Mouse (Mus musculus) heart, adult 9 months (tissue): ENCODE data around the gene Slk.

Experiments used
- DNase-seq, 2 experiments: peaks; one replicate each; pipeline ENCODE4 v3.0.0; 2022; ENCODE audit warnings: low spot score in 2 of 2

Slk gene

DNA sequence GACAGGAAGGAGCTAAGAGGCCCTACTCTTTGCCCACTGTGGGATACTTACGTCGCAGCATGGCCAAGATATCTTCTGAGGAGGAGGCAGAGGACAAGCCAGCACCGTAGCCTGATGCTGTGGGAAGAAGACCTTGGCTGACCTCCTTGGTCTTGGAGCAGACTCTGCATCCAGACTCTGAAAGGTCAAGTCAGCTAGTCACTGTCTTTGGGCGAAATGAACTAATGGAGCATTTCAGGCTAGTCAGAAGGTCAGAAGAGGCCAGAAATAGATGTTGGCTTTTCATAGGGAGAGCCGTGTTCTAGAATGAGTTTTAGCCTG is 71.6 kb downstream of the Slk start:
- no peak for DNase-seq

DNA sequence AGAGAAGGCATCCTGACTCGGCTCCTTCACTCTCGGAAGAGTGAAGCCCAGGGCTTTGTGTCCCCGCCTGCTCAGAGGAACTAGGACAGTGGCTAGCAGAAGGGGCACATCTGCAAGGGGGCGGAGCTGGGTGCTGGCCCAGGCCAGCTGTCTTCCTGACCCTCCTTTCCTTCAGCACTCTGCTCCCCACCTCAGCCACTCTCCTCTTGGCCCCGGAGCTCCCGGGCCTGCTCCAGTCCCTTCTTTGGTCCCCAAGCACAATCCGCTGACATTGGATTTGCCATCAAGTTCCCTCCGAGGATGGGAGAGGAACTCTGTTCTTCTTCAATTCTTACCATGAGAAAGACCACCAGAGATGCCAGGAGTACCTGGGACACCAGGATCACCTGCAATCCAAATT is 72.8 kb downstream of the Slk start:
- DNase-seq, result no peak

DNA sequence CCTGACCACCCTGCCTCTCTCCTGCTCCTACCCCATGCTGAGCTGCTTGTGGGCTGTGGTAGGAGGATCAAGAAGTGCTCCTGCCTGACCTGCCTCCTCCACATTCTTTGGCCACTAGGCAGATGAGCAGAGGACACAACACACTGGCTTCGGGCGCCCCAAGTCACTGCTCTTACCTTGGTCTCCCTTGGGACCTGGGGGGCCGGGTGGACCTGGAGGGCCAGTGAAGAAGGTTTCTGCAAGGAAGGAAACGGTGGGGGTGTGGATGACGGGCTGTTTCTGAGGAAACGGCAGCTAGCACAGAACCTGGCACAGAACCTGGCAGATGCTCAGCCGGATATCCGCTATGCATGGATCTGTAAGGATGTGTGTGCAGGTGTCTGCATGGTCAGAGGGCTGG is 73.7 kb downstream of the Slk start:
- no peak for DNase-seq

DNA sequence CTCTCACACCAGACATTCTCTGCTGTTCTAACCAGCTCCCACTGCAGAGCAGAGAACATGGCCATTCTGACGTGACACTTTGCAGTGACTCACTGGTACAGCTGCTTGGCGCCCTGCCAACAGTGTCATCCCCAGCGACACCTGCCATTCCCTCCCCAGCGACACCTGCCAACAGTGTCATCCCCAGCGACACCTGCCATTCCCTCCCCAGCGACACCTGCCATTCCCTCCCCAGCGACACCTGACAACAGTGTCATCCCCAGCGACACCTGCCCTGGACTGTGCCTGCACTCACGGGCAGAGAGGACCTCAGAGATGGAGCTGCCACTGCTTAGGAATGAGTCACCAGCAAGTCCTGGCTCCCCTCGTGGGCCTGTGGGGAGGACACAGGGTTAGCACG is 75.4 kb downstream of the Slk start:
- no peak for DNase-seq

DNA sequence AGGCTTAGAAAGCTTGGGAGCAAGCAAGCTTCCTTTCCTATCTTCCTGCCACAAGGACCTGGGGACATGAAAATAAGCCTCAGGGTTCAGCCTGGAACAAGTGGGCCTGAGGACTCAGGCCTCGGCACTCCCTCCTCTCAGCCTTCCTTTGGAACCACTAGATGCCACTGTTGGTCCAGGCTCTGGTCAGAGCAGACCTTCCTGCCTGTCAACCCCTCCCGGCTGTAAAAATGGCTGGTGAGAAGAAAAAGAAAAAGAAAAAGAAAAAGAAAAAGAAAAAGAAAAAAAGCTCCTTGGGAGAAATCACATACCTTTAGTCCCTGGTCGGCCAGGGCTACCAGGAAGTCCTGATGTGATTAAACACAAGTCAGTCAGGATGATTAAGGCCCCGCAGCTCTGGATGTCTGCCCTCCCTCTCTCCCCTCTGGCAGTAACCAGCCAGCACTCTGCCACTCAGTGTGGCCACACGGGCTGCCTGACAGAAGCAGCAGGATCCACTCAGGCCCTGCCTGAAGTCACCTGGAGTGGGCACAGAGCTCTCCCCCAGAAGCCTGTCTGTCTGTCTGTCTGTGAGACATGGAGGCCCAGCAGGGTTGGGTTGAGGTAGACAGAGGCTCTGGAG is 79.5 kb downstream of the Slk start:
- peak; percentile 51 to 56 for DNase-seq

DNA sequence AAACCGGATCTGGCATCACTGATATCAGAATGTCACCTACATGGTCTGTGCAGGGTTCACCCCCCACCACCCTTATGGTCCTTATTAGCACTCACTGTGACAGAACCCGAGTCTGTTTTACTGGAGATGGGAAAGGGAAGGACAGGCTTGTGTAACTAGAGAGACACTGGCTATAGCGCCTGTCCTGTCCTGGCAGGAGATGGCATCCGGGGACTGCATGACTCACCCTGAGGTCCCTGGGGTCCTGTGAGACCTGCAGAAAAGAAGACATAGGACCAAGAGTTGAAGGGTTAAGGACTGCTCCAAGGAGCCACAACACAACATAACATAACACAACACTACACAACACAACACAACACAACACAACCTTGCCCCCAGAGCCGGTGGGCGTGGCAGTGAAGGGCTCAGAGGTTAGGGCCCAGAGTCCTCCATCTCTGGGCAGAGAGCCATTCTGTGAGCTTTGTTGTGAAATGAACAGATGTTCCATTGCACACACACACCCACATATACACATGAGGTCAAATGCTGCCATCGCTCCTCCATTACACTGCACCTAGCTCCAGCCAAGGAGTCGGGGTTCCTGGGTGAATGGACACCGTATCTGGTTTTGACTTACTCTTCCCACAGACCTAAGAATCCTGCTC is 80.4 kb downstream of the Slk start:
- no peak for DNase-seq

DNA sequence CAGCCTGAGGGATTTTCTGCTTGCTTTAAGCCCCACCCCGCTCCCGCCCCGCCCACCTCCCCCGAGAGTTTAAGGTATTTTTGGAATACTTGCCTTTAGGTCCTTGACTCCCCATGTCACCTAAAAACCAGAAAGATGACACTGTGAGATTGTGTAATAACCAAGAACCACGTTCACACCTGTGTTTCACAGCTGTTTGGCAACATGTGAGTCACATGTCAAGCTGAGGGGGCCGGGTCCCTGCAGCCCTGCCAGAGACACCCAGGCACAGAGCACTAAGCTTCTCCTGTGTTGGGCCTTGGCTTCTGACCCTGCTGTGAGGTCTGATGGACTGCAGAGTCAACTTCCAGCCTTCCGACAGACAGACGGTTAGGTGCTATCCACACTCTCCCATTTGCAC is 88.1 kb downstream of the Slk start:
- no peak for DNase-seq

DNA sequence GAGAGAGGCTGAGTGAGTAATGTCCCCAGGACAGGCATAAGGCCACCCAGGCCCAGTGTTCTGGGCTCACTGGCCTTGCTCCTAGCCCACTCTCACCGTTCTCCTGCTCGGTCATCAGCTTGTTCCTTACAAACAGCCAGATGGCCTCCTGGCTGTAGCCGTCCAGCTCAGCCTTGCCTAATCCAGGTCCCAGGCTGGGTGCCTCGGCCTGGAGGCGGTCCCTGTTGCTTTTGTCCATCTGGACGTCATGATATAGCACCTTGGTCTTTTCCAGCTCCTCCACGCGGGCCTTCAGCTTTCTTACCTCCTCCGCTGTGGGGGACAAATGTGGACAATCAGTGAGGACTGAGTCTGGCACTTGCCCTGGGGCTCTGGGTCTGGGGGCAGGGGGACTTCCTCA is 88.9 kb downstream of the Slk start:
- DNase-seq, result no peak

DNA sequence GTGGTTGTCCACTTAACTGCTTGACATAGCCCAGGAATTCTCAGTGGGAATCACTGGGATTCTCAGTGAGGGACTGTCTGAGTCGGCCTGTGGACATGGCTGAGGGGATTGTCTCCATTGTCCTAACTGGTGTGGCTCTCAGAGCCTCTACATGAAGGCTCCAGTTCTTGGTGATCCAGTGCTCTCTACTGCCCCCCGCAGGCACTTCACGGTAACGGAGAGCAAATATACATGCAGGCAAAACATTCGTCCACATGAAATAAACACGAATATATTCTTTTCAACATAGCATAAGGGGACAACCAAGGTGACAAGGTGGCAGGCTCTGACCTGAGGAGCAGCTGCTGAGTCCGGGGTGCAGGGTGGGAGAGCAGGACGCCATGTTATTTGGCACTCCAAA is 94.9 kb downstream of the Slk start:
- DNase-seq, result no peak

DNA sequence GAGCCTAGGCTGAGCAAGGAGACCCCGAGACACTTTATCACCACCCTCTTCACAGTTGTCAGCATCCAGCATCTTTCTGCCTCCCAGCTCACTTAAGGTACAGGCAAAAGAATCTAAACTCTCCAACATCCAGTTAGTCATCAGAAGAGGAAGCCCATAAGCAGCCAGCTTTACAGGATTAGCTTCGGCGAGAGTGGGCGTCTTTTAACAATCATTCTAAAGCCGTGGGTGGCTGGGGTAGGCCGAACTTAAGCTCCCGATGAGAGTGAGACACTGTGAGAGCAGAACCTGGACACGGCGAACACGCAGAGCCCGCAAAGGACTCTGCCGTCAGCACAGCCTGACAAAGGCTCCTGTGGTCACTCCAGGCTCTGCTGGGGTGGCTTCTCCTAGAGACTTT is 99.2 kb downstream of the Slk start:
- no peak for DNase-seq

DNA sequence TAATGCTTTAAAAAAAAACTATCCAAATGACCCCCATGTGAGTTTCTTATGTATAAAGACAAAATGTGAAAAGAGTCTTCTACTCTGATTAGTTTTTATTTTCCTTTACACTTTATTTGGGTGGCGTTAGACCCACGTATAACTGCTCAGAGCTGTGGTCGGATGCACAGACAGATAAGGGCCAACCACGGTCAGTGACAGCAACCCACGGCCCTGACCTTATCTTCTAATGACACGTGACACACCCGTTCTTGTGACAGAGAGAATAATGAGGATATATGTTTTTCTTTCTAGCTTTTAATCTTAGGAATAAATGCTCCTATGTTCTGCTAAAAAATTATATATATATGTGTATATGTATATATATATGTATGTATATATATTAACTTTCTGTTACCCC is 110.1 kb downstream of the Slk start:
- no peak for DNase-seq

DNA sequence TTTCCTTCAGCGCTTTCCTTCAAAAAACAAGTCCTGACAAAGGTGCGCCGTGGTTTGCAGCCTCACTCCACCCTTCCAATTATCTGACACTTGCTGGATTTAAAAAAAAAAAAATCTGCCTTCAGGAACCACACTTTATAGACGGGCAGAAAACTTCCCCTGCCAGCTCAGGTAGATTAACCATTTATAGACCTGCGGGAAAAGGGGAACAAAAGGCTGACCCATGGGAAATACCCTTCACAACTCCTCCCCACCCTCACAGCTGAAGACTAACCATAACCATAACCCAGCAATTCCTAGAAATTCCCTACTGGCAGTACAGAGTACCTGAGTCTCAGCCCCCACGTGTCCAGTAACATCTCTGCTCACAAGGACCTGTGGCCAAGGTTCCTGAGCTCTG is 112.5 kb downstream of the Slk start, which contains the start of gene Col17a1:
TSS of gene Col17a1 (minus strand) at position 101 of the 400 bp plus-strand sequence.
- DNase-seq, result no peak
